Mouse (Mus musculus) forebrain, embryonic 12.5 days (tissue): ENCODE measurements around the gene Wbp4. TPM values are rescaled to one million over a fixed set of nuclear protein-coding genes. Genes with fewer than 3 reads are reported as not detected.
"Not testable (repeated sequence)": the region's sequence is repeated elsewhere in the genome, so short reads cannot be mapped to it uniquely, and the experiment has no call there.

Experiments
- ATAC-seq: fragments of 200-750 bp; cut with Nextera tagmentation; 2 replicates; pipeline ENCODE4 v1.8.0; 2017; ENCODE audit warnings: moderate TSS enrichment; ENCODE audit not compliant: low FRiP score
- H3K27ac ChIP-seq: fragments of 300-500 bp; sonication (generic); 2 replicates; pipeline ENCODE4 v1.5.1; 2016; ENCODE audit warnings: mild to moderate bottlenecking
- H3K27me3 ChIP-seq: fragments of 300-500 bp; sonication (generic); 2 replicates; pipeline ENCODE4 v1.6.1; 2016; ENCODE audit warnings: mild to moderate bottlenecking
- H3K36me3 ChIP-seq: fragments of 300-500 bp; sonication (generic); replicated peaks from 2 replicates; pipeline ENCODE4 v1.6.1; 2016; ENCODE audit warnings: mild to moderate bottlenecking
- H3K4me1 ChIP-seq: fragments of 300-500 bp; sonication (generic); 2 replicates; pipeline ENCODE4 v1.6.1; 2016
- H3K4me2 ChIP-seq: fragments of 300-500 bp; sonication (generic); 2 replicates; pipeline ENCODE4 v1.6.1; 2016; ENCODE audit warnings: mild to moderate bottlenecking, moderate library complexity
- H3K4me3 ChIP-seq: fragments of 300-500 bp; sonication (generic); replicated peaks from 2 replicates; pipeline ENCODE4 v1.5.1; 2016; ENCODE audit warnings: mild to moderate bottlenecking
- H3K9ac ChIP-seq: fragments of 300-500 bp; sonication (generic); 2 replicates; pipeline ENCODE4 v1.6.1; 2016; ENCODE audit warnings: mild to moderate bottlenecking
- H3K9me3 ChIP-seq: fragments of 300-500 bp; sonication (generic); 2 replicates; pipeline ENCODE4 v1.6.1; 2016
- WGBS: fragments of 180-500 bp; shearing (Covaris S2); methylation state at CpG from one replicate; pipeline ENCODE4 v1.1.7; 2016; 5-methylcytosine and 5-hydroxymethylcytosine counted together
- polyA plus RNA-seq: library from polyadenylated mRNA; unstranded; fragments of >200 nt; fragmentation: Nextera tagmentation; extraction: Ambion mirVana; gene quantifications from 2 replicates; pipeline ENCODE4 v1.2.1, GENCODE M21; 2016

Gene Wbp4
- polyA plus RNA-seq, 1 experiment from 2014 or later = 55.9 TPM

- H3K27ac ChIP-seq = no peak overlapping the region
- H3K9ac ChIP-seq = no peak overlapping the region
- no peak overlapping the region for H3K4me3 ChIP-seq
- H3K9me3 ChIP-seq = no peaks in the 10 kb centered on the region
- no peak for ATAC-seq
- H3K4me1 ChIP-seq = no peaks in the 10 kb centered on the region
- no peaks in the 10 kb centered on the region for H3K27me3 ChIP-seq
- H3K4me2 ChIP-seq = no peak overlapping the region
- peaks cover 87% of the 10 kb centered on the region for H3K36me3 ChIP-seq
- WGBS = 93% methylated on average over 2 of the region's 2 CpGs
Measured at GRCm38 (mm10) chr14:79473384-79473783, 7.9 kb downstream of the Wbp4 start.

GRCm38 (mm10) chr14:79467621-79468020 lies 13.7 kb downstream of the Wbp4 start:
- peaks cover 83% of the 10 kb centered on the region for H3K36me3 ChIP-seq
- H3K4me3 ChIP-seq = no peak overlapping the region
- no peaks in the 10 kb centered on the region for H3K9me3 ChIP-seq
- no peaks in the 10 kb centered on the region for H3K27me3 ChIP-seq
- no peak overlapping the region for H3K4me2 ChIP-seq
- no peak for ATAC-seq
- WGBS = 28% methylated on average over 3 of the region's 3 CpGs
- no peak overlapping the region for H3K9ac ChIP-seq
- no peak overlapping the region for H3K27ac ChIP-seq
- H3K4me1 ChIP-seq = no peaks in the 10 kb centered on the region

- peaks cover 79% of the 10 kb centered on the region for H3K36me3 ChIP-seq
- no peak overlapping the region for H3K9ac ChIP-seq
- H3K27ac ChIP-seq = no peak overlapping the region
- no peak for ATAC-seq
- no peak overlapping the region for H3K4me3 ChIP-seq
- no peaks in the 10 kb centered on the region for H3K9me3 ChIP-seq
- H3K4me1 ChIP-seq = no peaks in the 10 kb centered on the region
- H3K27me3 ChIP-seq = no peaks in the 10 kb centered on the region
- WGBS = 86% methylated on average over 1 of the region's 1 CpGs
- H3K4me2 ChIP-seq = no peak overlapping the region
Measured at GRCm38 (mm10) chr14:79465623-79466022, 15.7 kb downstream of the Wbp4 start.

GRCm38 (mm10) chr14:79460988-79461387 lies 20.3 kb downstream of the Wbp4 start:
- 89% methylated on average over 4 of the region's 4 CpGs for WGBS
- H3K9ac ChIP-seq = no peak overlapping the region
- no peak for ATAC-seq

GRCm38 (mm10) chr14:79460401-79460800 lies 20.9 kb downstream of the Wbp4 start:
- H3K36me3 ChIP-seq = peaks cover 36% of the 10 kb centered on the region

More at GRCm38 (mm10) chr14:79460988-79461387, 20.3 kb downstream of the Wbp4 start:
- Histone ChIP-seq H3K4me2 (no peak overlapping the region), H3K27ac (no peak overlapping the region), H3K4me1 (no peaks in the 10 kb centered on the region), H3K4me3 (no peak overlapping the region), H3K36me3 (peaks cover 42% of the 10 kb centered on the region), H3K9me3 (no peaks in the 10 kb centered on the region), H3K27me3 (no peaks in the 10 kb centered on the region)

GRCm38 (mm10) chr14:79452591-79452934 lies 28.8 kb downstream of the Wbp4 start:
- not testable (repeated sequence) for H3K4me3 ChIP-seq, H3K9me3 ChIP-seq, H3K4me1 ChIP-seq, H3K4me2 ChIP-seq, H3K27ac ChIP-seq, H3K9ac ChIP-seq, H3K36me3 ChIP-seq, H3K27me3 ChIP-seq
- WGBS = 93% methylated on average over 6 of the region's 10 CpGs
- 0 out of 2 replicates have a peak, but pooled peaks have one; percentile 3 for ATAC-seq

More at GRCm38 (mm10) chr14:79460401-79460800, 20.9 kb downstream of the Wbp4 start:
- no peak for ATAC-seq
- H3K9me3 ChIP-seq = no peaks in the 10 kb centered on the region
- WGBS = 84% methylated on average over 1 of the region's 1 CpGs
- H3K9ac ChIP-seq = no peak overlapping the region
- no peak overlapping the region for H3K4me3 ChIP-seq
- H3K27me3 ChIP-seq = no peaks in the 10 kb centered on the region
- H3K27ac ChIP-seq = no peak overlapping the region
- no peak overlapping the region for H3K4me2 ChIP-seq
- no peaks in the 10 kb centered on the region for H3K4me1 ChIP-seq

GRCm38 (mm10) chr14:79451681-79452590 lies 29.4 kb downstream of the Wbp4 start, which contains the start of gene Kbtbd6:
Kbtbd6 (plus strand) TSS chr14:79451835.
- WGBS = 19% methylated on average over 41 of the region's 89 CpGs
- not testable (repeated sequence) for H3K36me3 ChIP-seq, H3K9me3 ChIP-seq, H3K27me3 ChIP-seq, H3K4me1 ChIP-seq
- peak within 1 kb of the TSS; percentile 70; the same call in 1 of the 2 replicates for H3K27ac ChIP-seq
- peak; percentile 89 for ATAC-seq
- peak within 1 kb of the TSS; percentile 66 for H3K4me2 ChIP-seq
- peak within 1 kb of the TSS; percentile 51 for H3K4me3 ChIP-seq
- peak within 1 kb of the TSS; percentile 63 for H3K9ac ChIP-seq

- Histone ChIP-seq H3K9me3 (no peaks in the 10 kb centered on the region), H3K36me3 (no peaks in the 10 kb centered on the region), H3K27me3 (no peaks in the 10 kb centered on the region), H3K27ac (peak overlapping the region; percentile 80), H3K9ac (peak overlapping the region; percentile 41; the same call in 1 of the 2 replicates), H3K4me1 (peaks cover 19% of the 10 kb centered on the region), H3K4me3 (peak overlapping the region; percentile 29), H3K4me2 (peak overlapping the region; percentile 48)
- peak; percentile 86 for ATAC-seq
- WGBS = 8% methylated on average over 16 of the region's 16 CpGs
Measured at GRCm38 (mm10) chr14:79445055-79445620, 36.2 kb downstream of the Wbp4 start.

- peak overlapping the region; percentile 48 for H3K4me2 ChIP-seq
- peak; percentile 49 for ATAC-seq
- peaks cover 19% of the 10 kb centered on the region for H3K4me1 ChIP-seq
- 80% methylated on average over 9 of the region's 9 CpGs for WGBS
- H3K9me3 ChIP-seq = no peaks in the 10 kb centered on the region
- peak overlapping the region; percentile 80; the same call in 1 of the 2 replicates for H3K27ac ChIP-seq
- peak overlapping the region; percentile 29 for H3K4me3 ChIP-seq
- H3K9ac ChIP-seq = no peak overlapping the region
- H3K27me3 ChIP-seq = no peaks in the 10 kb centered on the region
- no peaks in the 10 kb centered on the region for H3K36me3 ChIP-seq
Measured at GRCm38 (mm10) chr14:79444601-79445000, 36.7 kb downstream of the Wbp4 start.

GRCm38 (mm10) chr14:79441441-79441840 lies 39.9 kb downstream of the Wbp4 start:
- WGBS = 89% methylated on average over 5 of the region's 5 CpGs
- Histone ChIP-seq H3K4me2 (no peak overlapping the region), H3K36me3 (no peaks in the 10 kb centered on the region)

GRCm38 (mm10) chr14:79440655-79441054 lies 40.7 kb downstream of the Wbp4 start:
- no peak overlapping the region for H3K4me3 ChIP-seq
- ATAC-seq = no peak
- WGBS = 88% methylated on average over 2 of the region's 2 CpGs
- H3K36me3 ChIP-seq = no peaks in the 10 kb centered on the region
- peaks cover 16% of the 10 kb centered on the region for H3K4me1 ChIP-seq
- no peaks in the 10 kb centered on the region for H3K27me3 ChIP-seq
- no peak overlapping the region for H3K9ac ChIP-seq
- no peaks in the 10 kb centered on the region for H3K9me3 ChIP-seq
- no peak overlapping the region for H3K27ac ChIP-seq
- H3K4me2 ChIP-seq = no peak overlapping the region

More at GRCm38 (mm10) chr14:79441441-79441840, 39.9 kb downstream of the Wbp4 start:
- Histone ChIP-seq H3K4me3 (no peak overlapping the region), H3K4me1 (peaks cover 19% of the 10 kb centered on the region), H3K9me3 (no peaks in the 10 kb centered on the region), H3K27me3 (no peaks in the 10 kb centered on the region), H3K9ac (no peak overlapping the region), H3K27ac (no peak overlapping the region)
- ATAC-seq = no peak

GRCm38 (mm10) chr14:79434068-79434467 lies 47.3 kb downstream of the Wbp4 start:
- no peaks in the 10 kb centered on the region for H3K4me1 ChIP-seq
- 81% methylated on average over 1 of the region's 1 CpGs for WGBS
- no peak for ATAC-seq
- H3K4me2 ChIP-seq = no peak overlapping the region
- no peaks in the 10 kb centered on the region for H3K9me3 ChIP-seq
- no peak overlapping the region for H3K4me3 ChIP-seq
- H3K36me3 ChIP-seq = no peaks in the 10 kb centered on the region
- H3K9ac ChIP-seq = no peak overlapping the region
- H3K27me3 ChIP-seq = no peaks in the 10 kb centered on the region
- H3K27ac ChIP-seq = no peak overlapping the region
